Mouse (Mus musculus) gastrocnemius, adult 18-20 months (tissue): ENCODE measurements around the gene Cacna1d. TPM values are rescaled to one million over a fixed set of nuclear protein-coding genes. Genes with fewer than 3 reads are reported as not detected.

Experiments used
- DNase-seq: peaks from one replicate; pipeline ENCODE4 v3.0.0; 2021; ENCODE audit warnings: low spot score
- total RNA-seq, 2 experiments: library from RNA; stranded (reverse); gene quantifications; 2 replicates each; pipeline ENCODE4 v1.2.3; 2021

Cacna1d gene
- total RNA-seq, 2 experiments from 2014 or later, result 0.26 to 0.37 TPM

DNA sequence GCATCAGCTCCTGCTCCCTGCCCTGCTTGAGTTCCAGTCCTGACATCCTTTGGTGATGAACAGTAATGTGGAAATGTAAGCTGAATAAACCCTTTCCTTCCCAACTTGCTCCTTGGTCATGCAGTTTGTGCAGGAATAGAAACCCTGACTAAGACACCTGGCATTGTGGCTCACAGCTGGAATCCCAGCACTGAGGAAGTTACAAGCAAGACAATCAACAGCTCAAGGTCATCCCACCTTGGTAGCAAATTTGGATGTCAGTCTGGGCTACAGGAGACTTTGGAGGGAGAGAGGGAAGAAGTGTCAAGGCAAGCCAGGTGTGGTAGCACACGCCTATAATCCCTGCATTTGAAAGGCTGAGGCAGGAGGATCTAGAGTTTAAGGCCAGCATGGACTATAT, 159.4 kb downstream of the Cacna1d start:
- DNase-seq, result no peak

DNA sequence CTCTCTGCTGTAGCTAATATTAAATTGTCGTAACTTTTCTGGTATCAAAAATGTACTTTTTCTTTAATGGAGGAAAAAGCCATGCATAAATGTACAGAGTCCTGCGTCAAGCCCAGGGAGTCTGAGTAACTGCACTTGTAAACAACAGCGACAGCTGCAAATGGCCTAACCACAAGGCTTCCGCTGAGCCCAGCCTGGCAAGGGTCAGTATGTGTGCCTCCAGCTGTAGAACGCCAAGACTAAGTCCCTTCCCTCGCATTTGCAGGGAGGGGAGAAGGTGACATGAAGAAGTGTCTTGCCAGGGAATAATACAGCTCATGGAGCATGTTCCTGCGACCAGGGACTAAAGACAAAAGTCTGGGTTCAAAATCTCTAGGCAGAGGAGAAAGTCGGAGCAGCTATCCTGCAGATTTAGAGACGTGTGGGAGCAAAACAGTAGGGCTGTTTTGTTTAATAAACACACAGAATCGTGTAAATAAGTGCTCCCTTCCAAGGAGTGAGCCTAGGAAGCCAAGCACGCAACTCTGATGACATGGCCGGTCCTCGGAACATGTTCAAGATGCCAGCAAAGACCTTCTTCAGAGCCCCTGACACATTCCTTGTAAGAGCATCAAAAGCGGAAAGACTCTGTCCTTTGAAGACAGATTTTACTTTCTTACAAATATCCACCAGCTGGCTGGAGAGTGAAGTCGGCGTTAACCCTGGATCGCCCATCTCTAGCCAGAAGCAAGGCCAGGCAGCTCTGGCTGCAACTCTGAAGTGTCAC, 160.7 kb downstream of the Cacna1d start:
- DNase-seq, result no peak

DNA sequence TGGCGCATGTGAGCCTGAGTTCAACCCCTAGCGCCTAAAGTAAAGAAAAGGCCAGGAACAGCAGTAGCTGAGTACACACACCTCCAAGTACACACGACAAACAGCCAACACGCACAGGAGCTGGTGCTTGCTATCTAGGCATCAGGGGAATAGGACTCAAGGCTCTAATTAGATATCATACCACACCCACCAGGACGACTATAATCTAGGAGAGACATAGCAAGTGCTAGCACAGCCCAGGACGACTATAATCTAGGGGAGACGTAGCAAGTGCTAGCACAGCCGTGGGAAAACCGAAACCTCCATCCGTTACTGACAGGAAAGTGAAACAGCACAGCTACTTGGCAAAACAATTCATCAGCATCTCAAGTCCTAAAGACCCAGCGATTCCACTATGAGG, 162.1 kb downstream of the Cacna1d start:
- no peak for DNase-seq

DNA sequence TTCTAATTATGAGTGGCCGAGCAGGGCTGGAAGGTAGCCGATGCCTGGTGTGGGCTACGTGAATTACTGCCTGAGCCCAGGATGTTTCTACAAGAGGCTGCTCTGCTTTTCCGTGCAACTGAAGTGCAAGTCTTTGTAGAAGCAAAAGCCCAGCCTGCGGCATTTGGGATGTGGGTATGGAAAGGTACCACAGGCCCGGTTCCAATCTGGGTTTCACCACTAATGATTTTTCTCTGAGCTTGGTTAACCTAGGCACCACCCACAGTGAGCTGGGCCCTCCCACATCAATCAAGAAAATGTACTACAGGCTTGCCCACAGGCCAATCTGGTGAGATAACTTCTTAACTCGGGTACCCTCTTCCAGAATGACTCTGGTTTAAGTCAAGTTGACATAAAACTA, 163.8 kb downstream of the Cacna1d start:
- DNase-seq, result no peak

GRCm38 (mm10) chr14:30327051-30327450, 164.2 kb downstream of the Cacna1d start:
- no peak for DNase-seq

- DNase-seq, result no peak
Measured at GRCm38 (mm10) chr14:30326226-30326625, 165.0 kb downstream of the Cacna1d start.

DNA sequence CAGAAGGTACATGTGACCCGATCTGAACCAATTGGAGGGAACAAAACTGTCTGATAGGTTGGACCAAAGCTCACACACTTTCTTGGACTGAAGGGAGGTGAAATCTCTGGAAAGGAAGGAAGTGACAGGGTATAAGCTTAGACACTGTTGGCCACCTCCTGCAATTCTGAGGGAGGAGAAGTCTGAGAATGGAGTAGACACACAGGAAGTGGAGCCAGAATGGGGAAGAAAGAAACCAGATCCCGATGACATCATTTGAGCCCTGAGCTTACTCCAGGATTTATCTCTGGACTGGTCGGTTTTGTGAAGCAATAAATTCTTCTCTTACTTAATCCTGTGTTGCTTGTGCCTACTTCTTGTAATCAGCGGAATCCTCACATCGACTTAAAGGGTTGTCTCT, 166.3 kb downstream of the Cacna1d start:
- DNase-seq, result no peak

- DNase-seq, result no peak
Measured at GRCm38 (mm10) chr14:30318715-30319437, 172.4 kb downstream of the Cacna1d start.

DNA sequence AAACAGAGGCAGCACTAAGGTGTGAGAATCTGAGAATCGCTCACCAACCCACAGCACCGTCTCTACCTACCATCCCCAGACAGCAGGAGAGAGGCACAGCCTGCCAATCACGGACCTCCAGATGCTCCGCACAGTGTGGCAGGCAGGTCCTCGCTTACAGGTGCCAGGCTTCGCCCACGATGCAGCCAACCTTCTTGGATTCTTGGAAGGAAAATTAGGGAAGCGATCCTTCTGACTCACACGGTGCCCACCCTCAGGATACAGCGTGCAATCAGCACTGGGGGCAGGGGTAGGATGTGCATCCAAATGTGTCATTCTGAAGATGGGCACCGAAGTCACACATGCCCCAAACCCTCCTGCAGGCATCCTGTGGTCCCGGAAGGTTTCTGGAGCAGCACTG, 173.0 kb downstream of the Cacna1d start:
- DNase-seq, result no peak

GRCm38 (mm10) chr14:30317616-30318015, 173.6 kb downstream of the Cacna1d start:
- no peak for DNase-seq

- no peak for DNase-seq
Measured at GRCm38 (mm10) chr14:30311206-30311889, 179.9 kb downstream of the Cacna1d start.

- no peak for DNase-seq
Measured at GRCm38 (mm10) chr14:30310236-30310635, 181.0 kb downstream of the Cacna1d start.

- DNase-seq, result no peak
Measured at GRCm38 (mm10) chr14:30306221-30306620, 185.0 kb downstream of the Cacna1d start.

DNA sequence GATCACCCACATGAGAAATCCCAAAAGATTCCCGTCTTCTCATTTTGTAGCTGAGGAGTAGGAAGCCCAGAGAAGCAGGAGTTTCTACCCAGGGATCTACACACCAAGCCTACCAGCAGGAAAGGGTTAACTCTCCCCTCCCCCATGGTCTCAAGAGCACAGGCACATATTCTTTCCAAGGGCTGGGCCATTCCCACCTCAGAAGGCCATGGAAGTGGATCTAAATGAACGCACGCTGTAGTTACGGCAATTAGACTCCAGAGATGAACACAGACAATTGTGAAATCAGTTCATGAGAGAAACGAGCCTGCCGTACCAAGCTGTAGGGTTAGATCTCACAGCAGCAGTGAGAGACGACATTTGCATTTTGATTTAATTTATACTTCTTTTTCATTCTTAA, 191.3 kb downstream of the Cacna1d start:
- DNase-seq, result no peak

GRCm38 (mm10) chr14:30297492-30297891, 193.8 kb downstream of the Cacna1d start:
- DNase-seq, result no peak

DNA sequence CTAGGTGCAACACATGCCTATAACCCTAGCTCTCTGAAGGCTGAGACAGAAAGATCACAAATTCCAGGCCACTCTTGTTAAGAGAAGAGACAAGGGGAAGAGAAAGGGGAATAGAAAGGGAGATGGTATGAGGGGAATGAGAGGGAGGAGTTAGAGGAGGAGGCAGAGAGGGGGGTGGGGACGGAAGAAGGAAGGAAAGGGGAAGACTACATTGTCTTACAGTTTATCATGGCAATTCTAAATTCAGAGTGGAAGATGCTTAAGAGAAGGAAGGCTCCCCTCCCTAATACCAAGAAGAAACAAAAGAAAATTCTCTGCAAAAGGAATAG, 199.2 kb downstream of the Cacna1d start:
- DNase-seq, result no peak

DNA sequence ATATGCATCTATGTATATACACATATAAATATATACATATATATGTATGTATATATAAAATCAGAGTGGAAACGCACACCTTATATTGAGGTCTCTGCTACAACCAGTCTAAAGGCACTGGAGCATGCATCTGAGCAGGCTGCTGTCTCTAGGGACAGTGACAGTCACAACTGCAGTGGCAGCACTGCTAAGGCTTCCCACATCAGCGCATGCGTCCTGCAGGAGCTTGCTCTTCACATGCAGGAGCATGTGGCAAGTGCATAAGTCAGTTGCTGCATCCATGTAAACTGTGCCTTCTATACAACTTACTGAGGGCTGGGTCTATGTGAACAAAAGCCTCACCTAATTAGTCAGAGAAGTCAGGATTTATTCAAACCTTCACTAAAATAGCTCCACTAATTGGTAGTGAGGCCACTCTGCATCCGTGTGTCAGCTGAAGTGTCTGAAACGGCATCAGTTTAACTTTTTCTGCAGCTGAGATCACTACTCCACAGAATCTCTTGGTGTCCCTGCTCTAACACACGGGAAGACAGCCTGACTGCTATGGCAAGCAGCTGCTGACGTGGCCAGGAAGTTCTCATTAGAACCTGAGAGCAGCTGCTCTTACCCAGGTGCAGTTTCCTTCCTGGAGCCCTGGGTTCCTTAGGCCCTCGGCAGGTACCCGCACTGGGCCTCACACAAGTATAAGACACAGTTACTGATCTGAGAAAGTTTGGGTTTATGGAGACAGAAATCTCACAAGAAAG, 199.7 kb downstream of the Cacna1d start:
- no peak for DNase-seq

GRCm38 (mm10) chr14:30284446-30284845, 206.8 kb downstream of the Cacna1d start:
- no peak for DNase-seq

DNA sequence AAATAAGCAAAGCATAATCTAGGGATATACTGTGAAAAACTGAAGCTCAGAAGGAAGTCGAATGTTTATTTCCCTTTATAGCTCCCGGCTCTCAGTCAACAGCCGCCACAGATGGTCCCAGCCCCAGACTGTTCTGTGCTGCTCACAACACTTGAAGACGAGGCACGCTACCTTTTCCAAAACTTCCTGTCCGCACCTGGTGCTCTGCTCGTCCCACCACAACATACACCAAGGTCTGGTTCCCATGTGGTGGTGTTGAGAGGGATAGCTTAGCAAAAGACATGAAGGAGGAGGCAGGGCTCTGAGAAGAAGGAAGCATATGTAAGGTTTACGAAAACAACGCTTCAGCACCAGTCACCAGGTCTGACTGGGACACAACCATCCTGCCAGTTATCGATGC, 207.2 kb downstream of the Cacna1d start:
- no peak for DNase-seq

- no peak for DNase-seq
Measured at GRCm38 (mm10) chr14:30275572-30275971, 215.7 kb downstream of the Cacna1d start.

DNA sequence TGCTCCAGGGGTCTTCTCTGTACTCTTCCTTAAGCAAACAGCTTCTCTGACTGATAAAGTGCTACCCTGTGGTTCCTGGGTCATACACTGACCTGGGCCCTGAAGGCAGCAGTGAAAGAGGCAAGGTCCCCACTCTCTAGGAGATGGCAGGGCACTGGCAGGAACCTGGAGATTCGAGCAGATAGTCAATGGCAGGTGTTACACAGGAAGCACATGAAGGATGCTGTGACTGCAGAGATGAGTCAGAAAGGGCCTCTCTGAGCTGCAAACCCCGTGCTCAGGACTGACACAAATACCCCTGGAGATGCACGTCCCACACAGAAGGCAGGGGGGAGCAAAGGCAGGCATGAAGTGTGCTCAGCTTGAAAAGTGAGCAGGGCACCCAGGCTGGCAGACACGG, 218.3 kb downstream of the Cacna1d start:
- no peak for DNase-seq

DNA sequence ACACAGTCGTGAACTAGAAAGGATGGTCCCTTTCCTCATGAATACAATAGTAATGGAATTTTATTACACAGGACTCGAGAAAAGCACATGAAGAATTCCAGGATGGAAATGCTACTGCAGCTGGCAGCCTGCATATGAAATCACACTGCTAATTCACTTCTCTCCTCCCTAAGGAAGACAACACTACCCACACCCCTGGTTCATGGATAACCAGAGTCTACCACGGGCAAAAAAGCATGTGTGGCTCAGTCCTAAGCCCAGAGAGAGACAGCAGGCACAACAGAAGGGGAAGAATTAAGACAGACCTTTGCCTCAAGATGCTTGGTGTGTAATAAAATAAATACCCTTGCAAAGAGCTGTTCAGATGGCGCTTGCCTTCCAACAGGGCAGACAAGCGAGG, 218.7 kb downstream of the Cacna1d start:
- DNase-seq, result no peak
